Mouse (Mus musculus) G1E (cell line): ENCODE measurements around the gene Ppp2r1b.

Experiments used
- CTCF ChIP-seq: IDR thresholded peaks from 2 replicates; pipeline ENCODE4 v1.5.1; 2012; ENCODE audit warnings: low read depth, low read length, inconsistent platforms, mixed read lengths
- GATA1 ChIP-seq: IDR thresholded peaks from 2 replicates; pipeline ENCODE4 v1.6.1; 2012; ENCODE audit warnings: borderline replicate concordance, low read length, inconsistent platforms, mixed read lengths

DNA sequence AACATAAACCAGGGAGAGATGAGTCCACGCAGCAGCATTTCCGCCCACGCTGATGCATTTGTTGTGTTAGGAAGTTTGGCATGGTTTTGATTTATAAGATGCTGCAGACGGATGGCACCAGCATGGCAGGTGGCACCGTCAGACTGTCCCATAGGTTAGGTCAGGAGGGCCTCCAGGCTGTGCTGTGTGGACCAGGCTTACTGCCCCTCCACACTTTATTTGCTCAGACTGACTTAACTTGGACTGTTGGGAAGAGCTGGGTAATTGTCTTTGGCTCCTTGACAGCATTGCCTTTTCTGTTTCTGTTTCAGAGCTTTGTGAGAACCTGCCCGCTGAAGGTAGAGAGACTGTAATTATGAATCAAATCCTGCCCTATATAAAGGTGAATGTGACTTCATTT, 21.9 kb downstream of the Ppp2r1b start:
- TF ChIP-seq GATA1 (no peak), CTCF (no peak)
